Mouse (Mus musculus) lung, embryonic 15.5 days (tissue): ENCODE results near the gene Olfr1313. TPM values are rescaled to one million over a fixed set of nuclear protein-coding genes. Genes with fewer than 3 reads are reported as not detected.
"Not testable (repeated sequence)": the region's sequence is repeated elsewhere in the genome, so short reads cannot be mapped to it uniquely, and the experiment has no call there.

ENCODE experiments used
- ATAC-seq: fragments of 200-750 bp; cut with Nextera tagmentation; 2 replicates; pipeline ENCODE4 v1.8.0; 2017; ENCODE audit warnings: moderate number of reproducible peaks, borderline replicate concordance; ENCODE audit not compliant: low FRiP score, low TSS enrichment; ENCODE audit errors: extremely low read depth
- H3K27ac ChIP-seq: fragments of 300-500 bp; sonication (generic); 2 replicates; pipeline ENCODE4 v1.5.1; 2015; ENCODE audit warnings: moderate library complexity, mild to moderate bottlenecking, inconsistent platforms
- H3K27me3 ChIP-seq: fragments of 300-500 bp; sonication (generic); 2 replicates; pipeline ENCODE4 v1.6.1; 2015; ENCODE audit warnings: inconsistent platforms
- H3K36me3 ChIP-seq: fragments of 300-500 bp; sonication (generic); 2 replicates; pipeline ENCODE4 v1.6.1; 2015; ENCODE audit warnings: inconsistent platforms
- H3K4me1 ChIP-seq: fragments of 300-500 bp; sonication (generic); 2 replicates; pipeline ENCODE4 v1.6.1; 2015; ENCODE audit warnings: inconsistent platforms
- H3K4me2 ChIP-seq: fragments of 300-500 bp; sonication (generic); 2 replicates; pipeline ENCODE4 v1.6.1; 2015; ENCODE audit warnings: inconsistent platforms, mild to moderate bottlenecking, moderate library complexity
- H3K4me3 ChIP-seq: fragments of 300-500 bp; sonication (generic); 2 replicates; pipeline ENCODE4 v1.5.1; 2015; ENCODE audit warnings: mild to moderate bottlenecking, inconsistent platforms
- H3K9ac ChIP-seq: fragments of 300-500 bp; sonication (generic); 2 replicates; pipeline ENCODE4 v1.6.1; 2015; ENCODE audit warnings: inconsistent platforms
- H3K9me3 ChIP-seq: fragments of 300-500 bp; sonication (generic); 2 replicates; pipeline ENCODE4 v1.6.1; 2016; ENCODE audit warnings: inconsistent platforms
- WGBS: fragments of 180-500 bp; shearing (Covaris S2); methylation state at CpG from one replicate; pipeline ENCODE4 v1.1.7; 2015; 5-methylcytosine and 5-hydroxymethylcytosine counted together
- polyA plus RNA-seq: library from polyadenylated mRNA; unstranded; fragments of >200 nt; fragmentation: Nextera tagmentation; extraction: Ambion mirVana; gene quantifications from 2 replicates; pipeline ENCODE4 v1.2.1, GENCODE M21; 2015

The Olfr1313 gene
- not detected in 2 replicates for polyA plus RNA-seq

DNA sequence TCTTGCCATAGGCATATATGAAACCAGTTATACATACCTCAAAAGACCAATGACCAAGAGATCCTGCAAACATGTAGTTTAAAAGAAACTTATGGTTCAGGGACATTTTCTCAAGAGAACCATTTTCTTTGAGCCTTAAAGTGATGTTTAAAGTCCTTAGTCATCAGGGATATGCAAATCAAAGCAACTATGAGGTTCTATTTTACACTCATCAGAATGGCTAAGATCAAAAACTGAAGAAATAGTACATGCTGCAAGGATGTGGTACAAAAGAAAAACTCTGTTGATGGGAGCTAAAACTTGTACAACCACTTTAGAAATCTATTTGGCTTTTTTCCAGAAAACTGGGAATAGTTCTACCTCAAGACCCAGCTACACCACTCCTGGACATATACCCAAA is at the start of gene Olfr1313:
Olfr1313 (minus strand) TSS at position 101 of the 400 bp plus-strand sequence.
- Histone ChIP-seq H3K4me1 (no peaks in the 10 kb centered on the region), H3K9ac (no peak within 1 kb of the TSS), H3K36me3 (no peaks in the 10 kb centered on the region), H3K27ac (no peak within 1 kb of the TSS), H3K9me3 (no peaks in the 10 kb centered on the region), H3K4me2 (no peak within 1 kb of the TSS), H3K27me3 (no peaks in the 10 kb centered on the region), H3K4me3 (no peak within 1 kb of the TSS)
- no peak for ATAC-seq

GRCm38 (mm10) chr2:112115340-112115739 is 37.7 kb upstream of the Olfr1313 start, which contains the start of gene Olfr1315-ps1:
TSS of gene Olfr1315-ps1 (minus strand) at chr2:112115440.
- no peaks in the 10 kb centered on the region for H3K36me3 ChIP-seq
- ATAC-seq = no peak
- WGBS = 72% methylated on average over 1 of the region's 1 CpGs

DNA sequence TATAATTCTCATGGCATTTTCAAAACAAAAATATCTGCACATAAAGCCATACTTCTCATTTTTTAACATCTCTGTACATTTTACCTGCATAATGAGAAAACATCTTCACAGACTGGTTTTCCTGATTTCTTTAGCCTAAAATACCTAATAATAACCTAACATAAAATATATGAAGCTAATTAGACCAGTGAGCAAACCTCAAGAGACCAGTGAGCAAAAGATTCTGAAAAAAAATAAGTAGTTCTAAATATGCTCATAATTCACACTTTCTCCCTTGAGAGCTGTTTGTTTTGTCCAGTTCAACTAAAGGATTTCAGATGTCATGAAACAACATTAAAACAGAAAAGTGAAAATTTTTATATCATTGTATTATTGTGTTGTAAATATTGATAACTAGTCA is 19.0 kb upstream of the Olfr1313 start, which contains the start of gene Olfr1314:
Olfr1314 (minus strand) TSS at position 101 of the 400 bp plus-strand sequence.
- Histone ChIP-seq H3K27ac (no peak within 1 kb of the TSS), H3K36me3 (no peaks in the 10 kb centered on the region), H3K9me3 (no peaks in the 10 kb centered on the region; the same call in 1 of the 2 replicates), H3K4me1 (no peaks in the 10 kb centered on the region), H3K27me3 (no peaks in the 10 kb centered on the region), H3K9ac (no peak within 1 kb of the TSS), H3K4me3 (no peak within 1 kb of the TSS), H3K4me2 (no peak within 1 kb of the TSS)
- ATAC-seq = no peak

More at GRCm38 (mm10) chr2:112115340-112115739, 37.7 kb upstream of the Olfr1313 start, which contains the start of gene Olfr1315-ps1:
- H3K4me1 ChIP-seq = no peaks in the 10 kb centered on the region
- no peaks in the 10 kb centered on the region for H3K9me3 ChIP-seq
- H3K4me2 ChIP-seq = no peak within 1 kb of the TSS
- no peaks in the 10 kb centered on the region for H3K27me3 ChIP-seq
- no peak within 1 kb of the TSS for H3K9ac ChIP-seq
- H3K27ac ChIP-seq = no peak within 1 kb of the TSS
- H3K4me3 ChIP-seq = no peak within 1 kb of the TSS

- no peaks in the 10 kb centered on the region for H3K27me3 ChIP-seq
- 18% methylated on average over 1 of the region's 1 CpGs for WGBS
- no peaks in the 10 kb centered on the region for H3K9me3 ChIP-seq
- no peak within 1 kb of the TSS for H3K4me3 ChIP-seq
- ATAC-seq = no peak
- H3K9ac ChIP-seq = no peak within 1 kb of the TSS
- H3K27ac ChIP-seq = no peak within 1 kb of the TSS
- no peaks in the 10 kb centered on the region for H3K36me3 ChIP-seq
- H3K4me2 ChIP-seq = no peak within 1 kb of the TSS
- H3K4me1 ChIP-seq = no peaks in the 10 kb centered on the region
These were observed 27.5 kb downstream of the Olfr1313 start, which contains the start of gene Olfr1312 for GRCm38 (mm10) chr2:112050138-112050537. TSS of gene Olfr1312 (minus strand) at chr2:112050238.

DNA sequence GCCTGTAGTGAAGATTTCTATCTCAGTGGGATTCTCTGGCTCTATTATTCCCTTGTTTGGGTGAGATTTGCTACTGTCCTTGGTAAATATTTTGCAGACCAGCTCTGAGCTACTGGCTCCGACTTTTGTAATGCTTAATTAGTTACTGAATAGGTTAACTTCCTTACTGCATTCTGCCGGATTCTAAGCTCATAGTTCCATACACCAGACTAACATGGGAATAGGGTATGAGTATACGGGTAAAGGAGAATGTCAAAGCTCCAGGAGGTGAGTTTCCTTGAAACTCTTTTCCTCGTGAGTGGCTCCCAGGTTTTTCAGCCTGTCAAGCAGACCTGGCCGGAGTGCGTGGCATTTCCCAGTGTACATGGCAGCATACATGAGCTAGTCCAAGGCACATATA is 50.7 kb downstream of the Olfr1313 start:
- H3K9me3 ChIP-seq, H3K4me1 ChIP-seq, H3K27me3 ChIP-seq, H3K4me2 ChIP-seq, H3K9ac ChIP-seq, H3K36me3 ChIP-seq, H3K4me3 ChIP-seq, H3K27ac ChIP-seq, ATAC-seq: not testable (repeated sequence)
- WGBS = 38% methylated on average over 6 of the region's 6 CpGs

DNA sequence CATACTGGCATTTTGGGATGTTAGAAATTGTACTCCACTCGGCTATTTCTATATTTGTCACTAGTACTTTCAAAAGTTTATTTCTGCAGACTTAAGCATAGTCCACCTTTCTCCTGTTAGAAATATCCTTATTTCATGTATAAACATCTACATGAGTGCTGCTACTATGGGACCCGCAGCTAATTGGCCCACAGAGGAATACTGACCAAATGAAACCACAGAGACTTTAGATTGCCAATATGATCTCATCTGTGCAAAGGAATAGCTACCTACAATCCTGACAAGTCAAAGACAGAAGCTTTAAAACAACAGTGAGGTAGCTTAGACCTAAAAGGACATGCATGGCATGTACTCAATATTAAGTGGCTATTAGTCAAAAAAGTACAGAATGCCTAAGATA is 53.3 kb downstream of the Olfr1313 start, which contains the start of gene Olfr1311:
Olfr1311 (minus strand) TSS at position 101 of the 400 bp plus-strand sequence.
- Histone ChIP-seq H3K36me3 (no peaks in the 10 kb centered on the region), H3K4me3 (no peak within 1 kb of the TSS), H3K27me3 (no peaks in the 10 kb centered on the region), H3K4me2 (no peak within 1 kb of the TSS), H3K9ac (no peak within 1 kb of the TSS), H3K27ac (no peak within 1 kb of the TSS), H3K9me3 (no peaks in the 10 kb centered on the region), H3K4me1 (no peaks in the 10 kb centered on the region)
- ATAC-seq = no peak
- 90% methylated on average over 2 of the region's 2 CpGs for WGBS

Other genes with a start within 250 kb of the Olfr1313 start
- gene Olfr1305, start 200.7 kb downstream of the Olfr1313 start, polyA plus RNA-seq = not detected in 2 replicates
- gene Olfr1306, start 161.6 kb downstream of the Olfr1313 start, polyA plus RNA-seq = not detected in 2 replicates
- gene Olfr1307, start 128.4 kb downstream of the Olfr1313 start, polyA plus RNA-seq = 0.01 TPM in 1 of 2 replicates, not detected in the other
- gene Olfr1308, start 112.9 kb downstream of the Olfr1313 start, polyA plus RNA-seq = not detected in 2 replicates
- gene Olfr1309, start 87.6 kb downstream of the Olfr1313 start, polyA plus RNA-seq = not detected in 2 replicates
- gene Olfr1310, start 65.1 kb downstream of the Olfr1313 start, polyA plus RNA-seq = not detected in 2 replicates
- gene Olfr1311, start 53.4 kb downstream of the Olfr1313 start, polyA plus RNA-seq = not detected in 2 replicates
- gene Olfr1312, start 27.6 kb downstream of the Olfr1313 start, polyA plus RNA-seq = not detected in 2 replicates
- gene Olfr1314, start 18.9 kb upstream of the Olfr1313 start, polyA plus RNA-seq = not detected in 2 replicates
- gene Olfr1315-ps1, start 37.6 kb upstream of the Olfr1313 start, polyA plus RNA-seq = not detected in 2 replicates
- gene Olfr1316, start 57.1 kb upstream of the Olfr1313 start, polyA plus RNA-seq = not detected in 2 replicates
- gene Olfr1317, start 62.5 kb upstream of the Olfr1313 start, polyA plus RNA-seq = not detected in 2 replicates
- not detected in 2 replicates for gene Olfr1318, start 76.4 kb upstream of the Olfr1313 start, polyA plus RNA-seq
- 16.3 and 17.3 TPM in 2 replicates for gene Lpcat4, start 161.6 kb upstream of the Olfr1313 start, polyA plus RNA-seq
- gene Nutm1, start 181.4 kb upstream of the Olfr1313 start, polyA plus RNA-seq = not detected in 2 replicates
- gene Nop10, start 184.1 kb upstream of the Olfr1313 start, polyA plus RNA-seq = 182 and 204 TPM in 2 replicates
- 6.8 and 9.3 TPM in 2 replicates for gene Slc12a6, start 188.0 kb upstream of the Olfr1313 start, polyA plus RNA-seq
- gene Gm21985, start 188.5 kb upstream of the Olfr1313 start, polyA plus RNA-seq = not detected in 2 replicates